Mouse (Mus musculus) forelimb bud, embryonic 11.5 days (tissue): ENCODE measurements around the gene Mfn1.

Source experiments
- DNase-seq: peaks from one replicate; pipeline ENCODE4 v3.0.0-alpha.2; 2012; ENCODE audit warnings: low read depth, low spot score

The Mfn1 gene

GRCm38 (mm10) chr3:32510375-32511190 is 18.7 kb upstream of the Mfn1 start:
- peak; percentile 92 for DNase-seq

DNA sequence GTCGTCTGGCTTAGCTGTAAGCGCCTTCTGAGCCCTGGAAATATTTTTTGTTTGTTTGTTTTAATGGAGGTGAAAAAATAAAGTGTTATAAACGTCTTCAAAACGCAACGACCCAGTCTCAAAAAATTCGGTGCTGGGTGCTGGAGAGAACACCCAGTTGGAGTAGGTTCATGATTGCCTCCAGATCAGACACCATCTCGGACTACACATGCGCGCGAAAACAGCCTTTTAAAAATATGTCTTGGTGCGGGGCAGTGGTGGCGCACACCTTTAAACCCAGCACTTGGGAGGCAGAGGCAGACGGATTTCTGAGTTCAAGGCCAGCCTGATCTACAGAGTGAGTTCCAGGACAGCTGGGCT is 18.1 kb upstream of the Mfn1 start:
- no peak for DNase-seq

- no peak for DNase-seq
These were observed 16.5 kb upstream of the Mfn1 start for GRCm38 (mm10) chr3:32512686-32513284.

GRCm38 (mm10) chr3:32513528-32513927 is 15.7 kb upstream of the Mfn1 start:
- no peak for DNase-seq

DNA sequence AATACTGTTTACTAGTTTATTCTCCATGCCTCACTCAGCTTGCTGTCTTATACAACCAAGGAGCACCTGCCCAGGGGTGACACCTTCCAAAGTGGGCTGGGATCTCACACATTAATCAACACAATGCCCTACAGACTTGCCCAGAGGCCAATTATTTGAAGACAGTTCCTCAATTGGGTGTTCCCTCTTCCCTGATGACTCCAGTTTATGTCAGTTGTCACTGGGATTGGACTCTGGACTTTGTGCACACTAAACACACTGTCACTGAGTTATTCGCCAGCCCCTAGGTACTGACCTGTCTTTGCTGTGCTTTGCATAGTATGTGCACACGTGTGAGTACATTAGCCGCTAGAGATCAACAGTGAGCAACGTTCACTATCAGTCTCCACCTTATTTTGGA is 2.1 kb upstream of the Mfn1 start:
- DNase-seq: no peak

GRCm38 (mm10) chr3:32530041-32530440 is 776 bp downstream of the Mfn1 start:
- no peak for DNase-seq

- DNase-seq: no peak
These were observed 6.4 kb downstream of the Mfn1 start for GRCm38 (mm10) chr3:32535692-32536091.

DNA sequence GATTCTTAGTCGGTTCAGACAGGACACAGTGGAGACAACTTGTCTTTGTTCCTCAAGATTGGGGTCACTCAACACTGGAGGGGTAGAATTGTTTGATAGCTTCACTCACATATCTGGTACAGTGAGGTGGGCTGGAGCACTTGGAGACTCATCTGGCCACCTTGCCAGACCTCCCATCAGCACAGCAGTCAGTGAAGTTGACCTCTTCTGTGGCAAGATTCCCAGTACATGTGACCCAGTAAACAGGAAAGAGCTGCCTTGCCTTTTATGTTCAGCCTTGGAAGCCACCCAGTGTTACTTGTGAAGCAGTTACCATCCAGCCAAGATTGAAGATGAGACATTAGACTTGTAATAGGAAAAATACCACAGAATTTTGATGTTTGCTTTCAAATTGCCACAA is 8.3 kb downstream of the Mfn1 start:
- no peak for DNase-seq

- no peak for DNase-seq
These were observed 8.8 kb downstream of the Mfn1 start for GRCm38 (mm10) chr3:32538091-32538490.

GRCm38 (mm10) chr3:32553061-32553460 is 23.8 kb downstream of the Mfn1 start:
- DNase-seq: peak; percentile 12

DNA sequence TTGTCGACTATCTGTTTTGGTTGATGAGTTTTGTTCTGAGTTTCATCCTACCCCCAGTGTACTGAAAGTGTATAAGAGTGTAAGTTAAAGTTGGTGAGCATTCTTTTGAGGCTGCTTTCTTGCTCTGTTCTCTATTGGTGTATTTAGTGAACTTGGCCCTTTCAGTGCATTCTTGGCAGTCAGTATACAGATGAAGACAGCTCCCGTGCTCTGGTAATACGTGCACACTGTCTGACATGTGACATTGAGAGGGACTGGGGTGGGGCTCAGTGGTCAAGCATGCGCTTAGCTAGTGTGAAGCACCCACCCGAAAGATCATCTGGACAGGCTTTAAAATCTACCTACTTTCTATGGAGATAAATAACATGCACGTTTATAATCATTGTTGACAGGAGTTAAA is 34.1 kb downstream of the Mfn1 start:
- no peak for DNase-seq

GRCm38 (mm10) chr3:32573086-32573485 is 43.8 kb downstream of the Mfn1 start:
- DNase-seq: no peak

GRCm38 (mm10) chr3:32573881-32574280 is 44.6 kb downstream of the Mfn1 start:
- no peak for DNase-seq

DNA sequence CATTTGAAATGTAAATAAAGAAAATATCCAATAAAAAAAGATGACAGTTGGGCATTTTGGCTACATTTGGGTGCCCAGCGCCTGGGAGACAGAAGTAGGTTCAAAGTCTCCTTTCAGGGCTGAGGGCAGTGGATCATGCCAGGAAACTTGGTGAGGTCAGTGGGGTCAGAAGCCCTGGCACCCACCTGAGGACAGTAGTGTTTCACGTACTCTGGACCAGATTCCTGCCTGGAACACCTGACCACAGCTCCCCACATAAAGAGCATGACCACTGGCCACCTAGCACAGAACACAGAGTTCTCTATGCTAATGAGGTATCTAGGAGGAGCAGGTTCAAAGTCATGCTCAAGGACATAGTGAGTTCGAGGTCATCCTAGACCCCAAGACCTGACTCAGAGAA is 45.9 kb downstream of the Mfn1 start:
- DNase-seq: no peak

DNA sequence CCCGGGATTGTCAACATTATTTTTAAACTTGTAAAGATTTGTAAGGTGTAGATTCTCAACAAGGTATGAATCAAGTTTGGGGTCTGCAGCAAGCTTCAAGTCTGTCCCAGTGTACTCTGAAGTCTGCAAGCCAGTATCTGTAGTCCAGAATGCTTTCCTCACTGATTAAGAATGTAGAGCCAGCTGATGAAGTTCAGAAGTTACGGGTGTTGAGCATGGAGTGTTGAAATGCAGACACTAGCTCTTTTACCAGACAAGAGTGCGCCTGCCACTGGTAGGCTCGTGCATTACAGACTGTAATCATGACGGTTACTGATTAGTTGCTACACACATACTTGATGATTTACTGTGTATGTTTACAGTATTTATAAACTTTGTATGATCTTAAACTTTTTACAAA is 49.5 kb downstream of the Mfn1 start:
- DNase-seq: no peak

DNA sequence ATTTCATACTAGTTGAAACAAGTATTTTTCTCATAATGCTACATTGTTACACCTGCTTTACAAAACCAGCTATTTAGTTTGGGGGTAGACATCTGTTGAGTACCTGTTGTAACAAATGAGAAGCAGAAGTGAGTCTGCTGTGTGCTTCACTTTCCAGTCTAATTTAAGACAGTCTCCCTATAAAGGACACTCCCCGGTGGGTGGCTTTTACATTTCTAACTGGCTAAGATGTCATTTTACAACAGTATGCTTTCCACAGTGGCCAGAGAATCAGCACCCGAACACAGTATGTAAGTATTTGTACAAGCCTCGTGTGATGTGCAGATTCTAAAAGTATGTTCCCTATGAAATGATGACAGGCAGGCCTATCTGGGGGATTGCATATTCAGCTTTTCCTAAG is 51.5 kb downstream of the Mfn1 start:
- DNase-seq: no peak

DNA sequence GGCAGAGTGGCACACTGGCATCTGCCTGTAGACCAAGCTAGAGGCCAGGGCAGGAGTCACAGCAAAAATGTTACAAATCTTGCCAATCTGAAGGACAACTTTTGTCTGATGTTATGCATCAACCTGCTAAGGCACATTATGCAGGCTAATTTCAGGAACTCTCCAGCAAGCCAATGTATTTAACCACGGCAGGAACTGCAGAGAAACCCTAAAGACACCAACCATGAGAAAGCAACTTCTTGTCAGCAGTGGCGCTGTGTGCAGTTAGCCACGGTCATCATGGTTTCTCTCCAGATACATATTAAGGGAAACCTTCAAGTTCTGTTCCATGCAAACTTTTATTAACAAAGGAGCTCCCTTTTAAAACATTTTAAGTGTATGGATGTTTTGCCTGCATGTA is 52.6 kb downstream of the Mfn1 start:
- no peak for DNase-seq

DNA sequence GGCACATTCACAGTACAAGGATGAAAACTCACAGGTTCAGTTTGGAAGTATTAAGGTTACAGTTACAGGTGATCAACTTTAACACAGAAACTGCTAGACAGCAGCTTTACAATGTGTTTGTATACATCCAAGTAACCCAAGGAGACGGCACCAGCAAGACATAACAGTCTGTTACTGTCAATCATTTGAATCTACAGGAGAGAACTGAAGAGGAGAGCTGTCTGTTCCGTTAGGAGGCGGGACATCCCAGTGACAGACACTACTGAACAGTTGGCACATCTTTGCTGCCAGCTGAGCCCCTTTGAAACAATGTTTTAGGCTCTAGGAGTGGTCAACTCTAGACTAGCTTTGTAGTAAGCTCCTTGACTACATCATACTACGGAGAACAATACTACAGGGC is 54.2 kb downstream of the Mfn1 start:
- DNase-seq: no peak

DNA sequence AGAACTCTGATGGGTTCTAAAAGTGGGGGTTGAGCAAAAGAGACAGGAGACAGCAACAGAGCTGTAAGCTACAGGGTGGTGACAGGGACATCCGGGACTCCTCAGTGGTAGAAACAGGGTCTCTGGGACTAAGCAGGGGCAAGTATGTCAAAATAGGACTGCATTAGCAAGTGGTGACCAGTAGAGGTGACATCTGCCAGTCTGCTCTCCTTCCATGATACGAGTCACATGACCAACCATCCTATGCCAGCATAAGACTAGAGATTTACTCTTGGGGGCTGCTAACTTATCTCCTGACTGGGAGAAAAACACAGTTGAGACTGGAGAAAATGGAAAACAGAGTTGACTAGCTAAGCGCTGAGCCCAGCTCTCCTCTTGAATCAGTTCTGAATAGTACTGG is 57.0 kb downstream of the Mfn1 start:
- DNase-seq: no peak

DNA sequence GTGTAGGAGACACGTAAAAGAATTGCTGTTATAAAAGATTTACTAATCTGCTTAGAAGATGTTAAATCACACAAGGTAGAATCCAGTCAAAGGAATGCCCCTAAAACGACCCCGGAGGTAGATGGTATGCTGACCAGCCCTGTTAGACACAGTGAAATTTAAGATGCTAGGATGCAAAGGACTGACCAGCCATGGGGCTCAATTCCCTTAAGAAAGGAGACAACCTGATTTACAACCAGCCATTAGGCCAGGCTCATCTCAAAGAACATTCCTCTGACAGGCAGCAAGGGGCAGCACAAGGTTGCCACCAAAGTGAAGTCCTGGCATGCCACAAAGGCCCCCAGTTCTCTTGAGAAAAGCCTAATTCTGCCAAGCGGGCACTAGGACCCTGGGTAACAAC is 65.8 kb downstream of the Mfn1 start:
- no peak for DNase-seq

DNA sequence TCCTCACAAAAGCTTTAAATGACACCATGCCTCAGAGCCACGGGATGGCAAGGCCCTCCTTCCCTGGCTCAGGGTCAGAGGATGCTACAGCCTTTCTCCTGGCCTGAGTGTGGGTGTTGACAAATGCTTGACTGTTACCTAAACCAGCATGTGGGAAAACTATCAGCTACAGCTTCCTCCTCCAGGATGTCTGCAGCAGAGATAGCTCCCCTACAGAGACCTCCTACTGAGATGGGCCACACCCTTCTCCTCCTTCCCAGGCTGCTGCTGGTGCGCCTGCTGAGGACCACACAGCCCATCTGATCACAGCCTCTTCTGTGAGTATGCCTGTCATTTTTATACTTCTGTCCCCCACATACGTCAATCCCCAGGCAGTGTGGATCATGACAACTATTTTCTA is 70.1 kb downstream of the Mfn1 start:
- no peak for DNase-seq

DNA sequence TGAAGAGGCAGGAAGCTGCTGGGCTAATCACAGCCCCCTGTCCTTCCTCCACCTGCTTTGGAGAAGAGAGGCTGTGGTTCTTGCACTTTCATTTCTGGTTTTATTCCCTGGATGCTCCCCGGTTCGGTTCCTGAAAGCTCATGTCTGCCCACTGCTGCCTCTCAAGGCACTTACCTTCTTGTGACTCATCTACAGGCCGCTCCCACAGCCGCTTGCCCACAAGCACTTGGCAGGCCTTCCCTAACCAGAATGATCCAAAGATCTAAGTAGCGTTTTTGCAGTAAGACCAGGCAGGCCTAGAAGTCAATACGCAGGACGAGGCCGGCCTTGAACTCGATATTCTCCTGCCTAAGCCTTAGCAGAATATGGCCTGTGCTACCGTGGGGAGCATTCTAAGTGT is 71.8 kb downstream of the Mfn1 start:
- no peak for DNase-seq

- no peak for DNase-seq
These were observed 80.0 kb downstream of the Mfn1 start for GRCm38 (mm10) chr3:32609233-32609632.

DNA sequence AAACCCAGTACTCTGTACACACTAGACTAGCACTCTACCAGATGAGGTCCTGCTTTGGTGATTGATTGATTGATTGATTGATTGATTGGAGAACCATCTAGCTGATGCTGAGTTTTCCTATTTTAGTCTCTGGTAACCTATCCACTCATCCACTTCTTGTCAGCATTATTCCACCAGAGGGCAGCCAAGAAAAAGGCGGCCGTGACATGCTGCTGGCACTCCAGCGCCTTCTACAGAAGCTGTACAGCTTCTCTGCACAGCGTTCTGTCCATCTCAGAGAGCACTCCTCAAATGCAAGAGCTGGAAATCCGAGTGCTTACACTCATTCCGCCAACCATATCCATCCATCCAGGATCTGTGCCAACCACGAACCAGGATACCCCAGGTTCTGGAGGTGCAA is 81.3 kb downstream of the Mfn1 start:
- peak; percentile 9 for DNase-seq
